Mouse (Mus musculus): ENCODE measurements around the gene Plekha5. TPM values are rescaled to one million over a fixed set of nuclear protein-coding genes. Genes with fewer than 3 reads are reported as not detected.

Gene Plekha5
- polyA plus RNA-seq, 1 experiment from 2014 or later, result 42.2 TPM

DNA sequence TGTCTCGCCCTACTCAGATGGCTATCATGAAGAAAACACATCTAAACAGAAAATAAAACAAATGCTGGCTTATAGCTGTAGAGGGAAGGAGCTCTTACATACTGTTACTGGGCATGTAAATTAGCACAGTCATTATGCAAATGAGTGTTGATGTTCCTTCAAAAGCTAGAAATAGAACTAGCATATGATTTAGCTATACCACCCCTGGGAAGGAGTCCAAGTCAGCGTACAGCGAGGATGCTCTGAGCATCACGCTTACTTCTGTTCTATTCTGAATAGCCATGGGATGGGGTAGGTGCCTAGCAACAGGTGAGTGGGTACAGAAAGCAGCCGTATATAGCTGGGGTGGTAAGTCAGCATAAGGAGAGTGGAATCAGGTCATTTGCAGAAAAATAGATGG, 55.1 kb downstream of the Plekha5 start:
- no peak overlapping the region for H3K4me3 ChIP-seq (ENCODE audit: low read depth, low read length)
- no peaks in the 10 kb centered on the region for H3K36me3 ChIP-seq (ENCODE audit: control insufficient read depth, insufficient read depth, low read length)
- ATAC-seq (ENCODE audit: low read depth), result peak; percentile 14; the same call in 1 of the 2 replicates
- H3K4me2 ChIP-seq (ENCODE audit: low read depth, low read length), result no peak overlapping the region
- WGBS, result 59% methylated on average over 5 of the region's 5 CpGs
- H3K27me3 ChIP-seq (ENCODE audit: control insufficient read depth, insufficient read depth, low read length), result no peaks in the 10 kb centered on the region
- no peak overlapping the region for H3K27ac ChIP-seq (ENCODE audit: low read depth, low read length)
- no peaks in the 10 kb centered on the region for H3K9me3 ChIP-seq (ENCODE audit: control insufficient read depth, low read length)
- peaks cover 20% of the 10 kb centered on the region; the same call in 1 of the 2 replicates for H3K4me1 ChIP-seq (ENCODE audit: control insufficient read depth, insufficient read depth, low read length)
- H3K9ac ChIP-seq (replicated peaks; ENCODE audit: low read depth, low read length), result no peak overlapping the region

DNA sequence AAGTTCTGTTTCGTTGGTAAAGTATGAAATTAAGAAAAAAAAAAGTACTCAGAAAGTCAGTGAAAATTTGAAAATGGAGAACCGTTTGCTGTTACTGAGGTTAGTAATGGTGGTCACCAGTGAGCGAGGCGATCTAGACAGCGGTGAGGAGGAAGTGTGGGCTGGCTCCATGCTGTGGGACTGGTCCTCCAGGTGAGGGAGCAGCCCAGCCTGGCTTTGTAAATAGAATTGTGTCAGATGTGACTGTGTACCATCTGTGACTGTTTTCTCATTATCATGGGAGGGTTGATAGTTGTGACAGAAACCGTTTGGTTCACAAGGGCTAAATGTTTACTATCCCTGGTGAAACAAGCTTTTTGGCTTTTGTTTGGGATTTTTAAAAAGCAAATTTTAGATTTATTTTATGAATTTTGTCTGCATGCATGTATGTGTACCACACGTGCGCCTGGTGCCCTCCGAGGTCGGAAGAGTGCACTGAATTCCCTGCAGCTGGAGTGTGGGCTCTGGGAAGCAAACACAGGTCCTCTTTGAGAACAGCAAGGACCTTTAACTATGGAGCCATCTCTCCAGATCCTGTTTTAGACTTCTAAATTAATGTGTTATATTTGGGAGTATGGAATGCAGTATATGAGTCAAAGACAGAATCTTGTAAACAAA, 56.7 kb downstream of the Plekha5 start:
- WGBS, result 82% methylated on average over 10 of the region's 10 CpGs
- H3K4me3 ChIP-seq (ENCODE audit: low read depth, low read length), result no peak overlapping the region
- H3K9ac ChIP-seq (replicated peaks; ENCODE audit: low read depth, low read length), result no peak overlapping the region
- no peaks in the 10 kb centered on the region for H3K27me3 ChIP-seq (ENCODE audit: control insufficient read depth, insufficient read depth, low read length)
- H3K4me1 ChIP-seq (ENCODE audit: control insufficient read depth, insufficient read depth, low read length), result peaks cover 20% of the 10 kb centered on the region; the same call in 1 of the 2 replicates
- H3K27ac ChIP-seq (ENCODE audit: low read depth, low read length), result no peak overlapping the region
- no peak overlapping the region for H3K4me2 ChIP-seq (ENCODE audit: low read depth, low read length)
- no peaks in the 10 kb centered on the region for H3K9me3 ChIP-seq (ENCODE audit: control insufficient read depth, low read length)
- H3K36me3 ChIP-seq (ENCODE audit: control insufficient read depth, insufficient read depth, low read length), result no peaks in the 10 kb centered on the region
- no peak for ATAC-seq (ENCODE audit: low read depth)

DNA sequence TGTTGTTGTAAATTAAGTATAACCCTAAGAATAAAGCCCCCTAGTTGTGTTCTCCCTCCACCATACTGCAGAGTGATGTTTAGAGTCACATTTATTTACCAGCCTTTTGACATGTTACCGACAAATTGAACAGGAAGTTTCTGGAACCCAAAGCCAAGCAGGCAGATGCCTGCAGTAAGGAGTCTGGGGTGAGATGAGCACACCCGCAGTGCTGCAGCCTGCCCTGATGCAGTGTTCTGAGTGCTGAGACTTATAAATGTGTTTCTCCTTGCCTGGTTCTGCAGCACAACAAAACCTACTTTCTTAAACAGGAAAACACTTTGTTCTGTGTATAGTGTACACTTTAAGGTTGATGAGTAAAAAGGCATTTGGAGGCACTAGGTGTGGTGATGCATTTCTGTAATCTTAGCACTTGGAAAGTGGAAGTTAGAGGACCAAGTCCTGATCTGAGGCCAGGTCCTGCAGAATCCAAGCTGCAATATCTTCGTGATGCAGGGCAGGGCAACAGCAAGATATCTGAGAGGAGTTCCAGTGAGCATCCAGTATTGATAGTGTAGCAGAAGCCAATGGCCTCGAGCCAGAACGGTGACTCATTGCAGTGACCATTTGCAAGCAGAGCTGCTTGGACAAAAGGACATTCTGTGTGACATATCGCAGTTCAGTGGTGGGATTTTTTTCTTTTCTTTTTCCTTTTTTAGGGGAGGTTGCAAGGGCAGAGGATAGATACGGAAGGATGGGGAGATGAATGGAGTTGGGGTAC, 58.0 kb downstream of the Plekha5 start:
- no peak overlapping the region for H3K4me3 ChIP-seq (ENCODE audit: low read depth, low read length)
- no peak overlapping the region for H3K4me2 ChIP-seq (ENCODE audit: low read depth, low read length)
- WGBS, result 58% methylated on average over 7 of the region's 7 CpGs
- H3K9me3 ChIP-seq (ENCODE audit: control insufficient read depth, low read length), result no peaks in the 10 kb centered on the region
- no peak overlapping the region for H3K27ac ChIP-seq (ENCODE audit: low read depth, low read length)
- no peak for ATAC-seq (ENCODE audit: low read depth)
- H3K4me1 ChIP-seq (ENCODE audit: control insufficient read depth, insufficient read depth, low read length), result peaks cover 20% of the 10 kb centered on the region; the same call in 1 of the 2 replicates
- no peaks in the 10 kb centered on the region for H3K36me3 ChIP-seq (ENCODE audit: control insufficient read depth, insufficient read depth, low read length)
- H3K27me3 ChIP-seq (ENCODE audit: control insufficient read depth, insufficient read depth, low read length), result no peaks in the 10 kb centered on the region
- H3K9ac ChIP-seq (replicated peaks; ENCODE audit: low read depth, low read length), result no peak overlapping the region

DNA sequence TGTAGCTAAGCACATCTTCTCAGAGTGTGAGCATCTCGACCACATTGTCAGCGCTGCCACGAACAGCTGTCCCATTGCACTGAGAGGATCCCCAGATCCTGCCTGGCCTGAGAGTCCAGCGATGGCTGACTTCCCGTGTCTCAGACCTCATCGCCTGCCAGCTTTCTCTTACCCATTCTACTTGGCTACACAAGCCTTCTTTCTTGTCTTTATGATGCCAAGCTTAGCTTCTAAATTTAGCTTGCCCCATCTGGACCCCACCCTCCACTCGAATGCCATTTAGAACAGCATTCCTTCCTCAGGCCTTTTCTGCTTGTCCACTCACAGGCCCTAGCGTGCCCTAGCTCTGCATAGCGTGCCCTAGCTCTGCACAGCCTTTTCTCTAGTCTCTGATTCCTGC, 60.3 kb downstream of the Plekha5 start:
- peaks cover 6% of the 10 kb centered on the region; the same call in 1 of the 2 replicates for H3K4me1 ChIP-seq (ENCODE audit: control insufficient read depth, insufficient read depth, low read length)
- H3K27ac ChIP-seq (ENCODE audit: low read depth, low read length), result no peak overlapping the region
- H3K27me3 ChIP-seq (ENCODE audit: control insufficient read depth, insufficient read depth, low read length), result no peaks in the 10 kb centered on the region
- H3K36me3 ChIP-seq (ENCODE audit: control insufficient read depth, insufficient read depth, low read length), result no peaks in the 10 kb centered on the region
- no peak overlapping the region for H3K4me3 ChIP-seq (ENCODE audit: low read depth, low read length)
- 84% methylated on average over 9 of the region's 9 CpGs for WGBS
- no peak overlapping the region for H3K4me2 ChIP-seq (ENCODE audit: low read depth, low read length)
- no peaks in the 10 kb centered on the region for H3K9me3 ChIP-seq (ENCODE audit: control insufficient read depth, low read length)
- no peak; the same call in 1 of the 2 replicates for ATAC-seq (ENCODE audit: low read depth)
- H3K9ac ChIP-seq (replicated peaks; ENCODE audit: low read depth, low read length), result no peak overlapping the region

DNA sequence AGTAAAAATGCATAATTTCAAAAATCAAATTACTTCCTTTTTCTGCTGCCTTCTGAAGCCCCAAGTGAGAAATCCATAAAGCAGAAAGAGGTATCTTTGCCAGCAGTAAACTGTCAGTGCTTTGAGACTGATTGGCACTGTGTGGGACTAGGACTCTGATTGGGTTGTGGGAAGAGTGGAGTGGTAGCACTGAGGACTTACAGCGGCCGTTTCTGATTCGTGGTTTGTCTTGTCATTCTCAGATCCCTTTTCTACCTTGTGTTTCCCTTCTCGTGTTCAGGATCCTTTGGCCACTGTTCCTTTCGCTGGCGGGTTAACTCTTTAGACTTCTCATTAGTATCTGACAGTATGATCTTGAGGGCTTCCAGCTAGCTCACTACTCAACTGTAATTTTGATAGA, 61.8 kb downstream of the Plekha5 start:
- Histone ChIP-seq H3K4me2 (ENCODE audit: low read depth, low read length) (no peak overlapping the region), H3K27me3 (ENCODE audit: control insufficient read depth, insufficient read depth, low read length) (no peaks in the 10 kb centered on the region), H3K36me3 (ENCODE audit: control insufficient read depth, insufficient read depth, low read length) (no peaks in the 10 kb centered on the region), H3K9me3 (ENCODE audit: control insufficient read depth, low read length) (no peaks in the 10 kb centered on the region), H3K27ac (ENCODE audit: low read depth, low read length) (no peak overlapping the region), H3K4me3 (ENCODE audit: low read depth, low read length) (no peak overlapping the region), H3K4me1 (ENCODE audit: control insufficient read depth, insufficient read depth, low read length) (peaks cover 6% of the 10 kb centered on the region; the same call in 1 of the 2 replicates), H3K9ac (replicated peaks; ENCODE audit: low read depth, low read length) (no peak overlapping the region)
- 87% methylated on average over 6 of the region's 6 CpGs for WGBS
- no peak for ATAC-seq (ENCODE audit: low read depth)

DNA sequence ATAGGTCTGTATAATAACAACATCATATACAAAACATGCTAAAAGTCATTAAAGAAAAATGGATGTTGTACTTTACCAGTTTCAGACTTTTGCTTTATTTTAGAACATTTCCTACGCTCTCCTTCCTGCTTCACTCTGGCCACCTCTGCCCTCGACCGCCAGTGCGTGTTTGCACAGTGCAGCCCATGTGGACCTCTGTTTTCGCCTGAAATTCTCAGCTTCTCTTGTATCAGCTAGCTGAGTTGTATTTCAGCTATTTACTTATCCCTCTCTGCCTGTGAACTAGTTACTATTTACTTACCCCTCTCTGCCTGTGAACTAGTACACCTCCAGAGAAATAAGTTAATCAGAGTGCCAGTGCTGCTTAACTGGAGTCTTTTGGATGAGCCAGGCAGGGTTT, 62.8 kb downstream of the Plekha5 start:
- Histone ChIP-seq H3K9me3 (ENCODE audit: control insufficient read depth, low read length) (no peaks in the 10 kb centered on the region), H3K27ac (ENCODE audit: low read depth, low read length) (no peak overlapping the region), H3K4me1 (ENCODE audit: control insufficient read depth, insufficient read depth, low read length) (peaks cover 10% of the 10 kb centered on the region; the same call in 1 of the 2 replicates), H3K9ac (replicated peaks; ENCODE audit: low read depth, low read length) (no peak overlapping the region), H3K36me3 (ENCODE audit: control insufficient read depth, insufficient read depth, low read length) (no peaks in the 10 kb centered on the region), H3K4me3 (ENCODE audit: low read depth, low read length) (no peak overlapping the region), H3K27me3 (ENCODE audit: control insufficient read depth, insufficient read depth, low read length) (no peaks in the 10 kb centered on the region), H3K4me2 (ENCODE audit: low read depth, low read length) (no peak overlapping the region)
- ATAC-seq (ENCODE audit: low read depth), result no peak
- WGBS, result 91% methylated on average over 5 of the region's 5 CpGs

DNA sequence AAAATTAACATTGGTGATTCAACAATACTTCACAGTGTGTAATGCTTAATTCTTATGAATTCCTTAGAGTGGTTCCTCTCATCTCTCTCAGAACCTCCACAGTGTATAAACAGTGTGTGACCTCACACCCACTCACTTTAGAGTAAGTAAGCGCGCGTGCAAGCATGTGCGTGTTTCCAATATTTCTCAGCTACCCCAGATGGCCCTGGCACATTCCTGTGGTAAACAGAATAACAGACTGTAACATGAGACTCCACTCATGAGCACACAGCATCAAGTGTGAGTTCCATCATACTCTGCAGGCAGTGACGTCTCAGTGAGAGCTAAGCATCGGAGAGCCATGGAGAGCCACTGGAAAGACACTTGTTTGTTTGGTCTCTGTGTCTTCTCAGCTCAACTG, 63.6 kb downstream of the Plekha5 start:
- WGBS, result 85% methylated on average over 6 of the region's 6 CpGs
- Histone ChIP-seq H3K27me3 (ENCODE audit: control insufficient read depth, insufficient read depth, low read length) (no peaks in the 10 kb centered on the region), H3K4me1 (ENCODE audit: control insufficient read depth, insufficient read depth, low read length) (peaks cover 8% of the 10 kb centered on the region; the same call in 1 of the 2 replicates), H3K9me3 (ENCODE audit: control insufficient read depth, low read length) (no peaks in the 10 kb centered on the region), H3K9ac (replicated peaks; ENCODE audit: low read depth, low read length) (no peak overlapping the region), H3K36me3 (ENCODE audit: control insufficient read depth, insufficient read depth, low read length) (no peaks in the 10 kb centered on the region), H3K4me3 (ENCODE audit: low read depth, low read length) (no peak overlapping the region), H3K27ac (ENCODE audit: low read depth, low read length) (no peak overlapping the region), H3K4me2 (ENCODE audit: low read depth, low read length) (no peak overlapping the region)
- ATAC-seq (ENCODE audit: low read depth), result no peak

DNA sequence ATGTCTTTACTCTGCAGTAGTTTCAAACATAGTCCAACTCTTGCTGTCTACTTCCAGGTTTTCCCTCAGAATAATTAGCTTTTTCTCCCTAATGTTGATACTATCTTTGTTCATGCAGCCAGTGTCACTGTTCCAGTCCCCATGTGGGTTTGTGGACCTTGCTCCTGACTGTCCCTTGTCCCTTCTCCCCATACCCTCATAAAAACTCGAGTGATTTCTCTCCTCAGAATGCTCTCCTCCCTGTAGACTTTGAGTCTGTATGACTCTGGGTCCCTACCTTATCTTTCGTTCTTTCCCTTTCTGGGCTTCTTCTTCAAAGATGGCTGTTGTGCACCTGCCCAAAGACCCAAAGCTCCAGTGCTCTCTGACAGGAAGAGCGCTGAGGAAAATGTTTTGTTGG, 64.8 kb downstream of the Plekha5 start:
- Histone ChIP-seq H3K4me1 (ENCODE audit: control insufficient read depth, insufficient read depth, low read length) (peaks cover 8% of the 10 kb centered on the region; the same call in 1 of the 2 replicates), H3K9me3 (ENCODE audit: control insufficient read depth, low read length) (no peaks in the 10 kb centered on the region), H3K4me2 (ENCODE audit: low read depth, low read length) (no peak overlapping the region), H3K9ac (replicated peaks; ENCODE audit: low read depth, low read length) (no peak overlapping the region), H3K27ac (ENCODE audit: low read depth, low read length) (no peak overlapping the region), H3K27me3 (ENCODE audit: control insufficient read depth, insufficient read depth, low read length) (no peaks in the 10 kb centered on the region), H3K4me3 (ENCODE audit: low read depth, low read length) (no peak overlapping the region), H3K36me3 (ENCODE audit: control insufficient read depth, insufficient read depth, low read length) (no peaks in the 10 kb centered on the region)
- ATAC-seq (ENCODE audit: low read depth), result no peak
- WGBS, result 82% methylated on average over 3 of the region's 3 CpGs

DNA sequence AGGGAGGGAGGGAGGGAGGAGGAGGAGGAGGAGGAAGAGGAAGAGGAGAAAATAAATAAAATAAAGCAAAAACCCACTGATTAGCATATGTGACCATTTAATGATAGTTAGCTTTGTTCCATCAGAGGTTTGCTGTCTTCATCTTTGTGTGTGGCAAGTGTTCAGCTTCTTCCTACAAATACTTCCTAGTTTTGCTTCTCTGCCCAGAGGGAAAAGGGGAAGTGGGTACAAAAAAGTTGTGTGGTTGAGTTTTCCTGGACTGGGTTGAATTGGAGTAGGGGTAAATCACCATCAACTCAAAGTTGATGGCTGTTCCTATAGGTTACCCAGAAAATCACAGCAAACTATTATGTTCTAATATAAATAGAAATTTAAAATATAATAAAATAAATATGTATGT, 65.7 kb downstream of the Plekha5 start:
- Histone ChIP-seq H3K27me3 (ENCODE audit: control insufficient read depth, insufficient read depth, low read length) (no peaks in the 10 kb centered on the region), H3K4me3 (ENCODE audit: low read depth, low read length) (no peak overlapping the region), H3K4me1 (ENCODE audit: control insufficient read depth, insufficient read depth, low read length) (peaks cover 8% of the 10 kb centered on the region; the same call in 1 of the 2 replicates), H3K9ac (replicated peaks; ENCODE audit: low read depth, low read length) (no peak overlapping the region), H3K27ac (ENCODE audit: low read depth, low read length) (no peak overlapping the region), H3K36me3 (ENCODE audit: control insufficient read depth, insufficient read depth, low read length) (no peaks in the 10 kb centered on the region), H3K4me2 (ENCODE audit: low read depth, low read length) (no peak overlapping the region), H3K9me3 (ENCODE audit: control insufficient read depth, low read length) (no peaks in the 10 kb centered on the region)
- ATAC-seq (ENCODE audit: low read depth), result no peak

All from neural tube, embryonic 14.5 days (tissue).